Mouse (Mus musculus): ENCODE results near the gene Dynll1. TPM values are rescaled to one million over a fixed set of nuclear protein-coding genes. Genes with fewer than 3 reads are reported as not detected.

The Dynll1 gene
- polyA plus RNA-seq (2017; shearing (Covaris generic)), result 707 TPM

GRCm38 (mm10) chr5:115300792-115301614 is at the start of gene Dynll1:
Gene Dynll1 (minus strand): TSS chr5:115300999.

GRCm38 (mm10) chr5:115348546-115349224 is 47.9 kb upstream of the Dynll1 start, which contains the start of gene Cox6a1:
Gene Cox6a1 (minus strand): TSS chr5:115348981.

GRCm38 (mm10) chr5:115340577-115341313 is 39.9 kb upstream of the Dynll1 start, which contains the start of the genes Gatc and Triap1:
Gene Gatc (minus strand): TSS chr5:115341178.
Gene Triap1 (plus strand): TSS chr5:115341225.

DNA sequence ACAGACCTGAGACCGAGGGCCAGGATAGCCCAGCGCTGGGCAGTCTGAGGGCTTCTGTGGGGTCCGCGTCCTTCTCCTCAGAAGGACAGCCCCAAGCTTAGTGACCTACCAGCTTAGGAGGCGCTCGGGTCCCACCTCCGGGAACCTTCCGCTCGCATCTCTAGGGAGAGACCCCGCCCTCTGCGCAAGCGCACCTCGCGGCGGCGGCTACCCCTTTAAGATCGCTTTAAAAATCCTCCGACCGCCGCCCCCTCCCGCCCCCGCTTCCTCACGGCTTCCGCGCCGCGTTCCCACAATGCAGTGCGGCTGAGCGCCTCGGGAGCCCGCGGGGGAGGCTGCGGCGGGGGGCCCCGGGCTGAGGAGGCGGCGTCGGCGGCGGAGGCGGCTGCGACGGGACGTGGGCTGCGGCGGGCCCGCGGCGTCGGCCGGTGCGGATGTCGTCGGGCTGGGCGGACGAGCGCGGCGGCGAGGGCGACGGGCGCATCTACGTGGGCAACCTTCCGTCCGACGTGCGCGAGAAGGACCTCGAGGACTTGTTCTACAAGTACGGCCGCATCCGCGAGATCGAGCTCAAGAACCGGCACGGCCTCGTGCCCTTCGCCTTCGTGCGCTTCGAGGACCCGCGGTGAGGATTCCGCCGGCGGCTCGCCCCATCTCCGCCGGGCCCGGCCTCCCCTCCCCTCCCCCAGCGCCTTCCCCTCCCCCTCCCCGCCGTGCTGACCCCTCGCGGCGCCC is 26.2 kb upstream of the Dynll1 start, which contains the start of gene Srsf9:
TSS of gene Srsf9 (plus strand) at position 303 of the 735 bp plus-strand sequence.

DNA sequence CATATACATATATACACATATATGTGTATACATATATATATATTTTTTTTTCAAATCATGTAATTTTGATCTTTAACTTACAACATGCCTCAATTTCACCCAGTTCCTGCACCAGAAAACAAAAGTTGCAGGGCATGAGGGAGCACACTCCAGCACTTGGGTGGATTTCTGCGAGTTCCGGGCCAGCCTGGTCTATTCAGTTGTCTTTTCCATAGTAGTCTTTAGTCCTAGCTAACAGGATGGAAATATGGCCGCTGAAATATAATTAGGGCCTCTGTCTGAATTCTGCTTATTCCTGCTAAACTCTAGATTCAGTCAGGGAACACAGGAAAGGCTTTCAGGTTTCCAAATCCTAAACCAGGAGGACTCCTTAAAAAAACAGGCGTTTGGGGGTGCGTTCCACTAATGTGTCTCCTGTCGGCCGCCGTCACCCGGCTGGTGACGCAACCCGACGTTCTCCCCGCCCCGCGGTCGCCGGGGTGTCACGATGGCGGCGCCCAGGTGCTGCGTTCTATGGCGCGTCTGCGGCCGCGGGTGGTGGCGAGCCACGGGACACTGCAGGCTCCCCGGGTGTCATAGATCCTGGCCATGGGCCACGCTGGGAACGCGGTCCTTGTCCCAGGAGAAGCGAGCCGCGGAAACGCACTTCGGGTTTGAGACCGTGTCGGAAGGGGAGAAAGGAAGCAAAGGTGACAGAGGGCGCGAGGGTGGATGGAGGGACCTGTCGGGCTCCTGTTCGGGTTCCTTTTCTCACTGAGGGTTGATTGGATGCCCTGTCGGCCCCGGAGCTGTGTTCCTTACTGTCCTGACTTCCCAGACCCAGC is 21.4 kb downstream of the Dynll1 start, which contains the start of gene Coq5:
TSS of gene Coq5 (plus strand) at position 441 of the 824 bp plus-strand sequence.

DNA sequence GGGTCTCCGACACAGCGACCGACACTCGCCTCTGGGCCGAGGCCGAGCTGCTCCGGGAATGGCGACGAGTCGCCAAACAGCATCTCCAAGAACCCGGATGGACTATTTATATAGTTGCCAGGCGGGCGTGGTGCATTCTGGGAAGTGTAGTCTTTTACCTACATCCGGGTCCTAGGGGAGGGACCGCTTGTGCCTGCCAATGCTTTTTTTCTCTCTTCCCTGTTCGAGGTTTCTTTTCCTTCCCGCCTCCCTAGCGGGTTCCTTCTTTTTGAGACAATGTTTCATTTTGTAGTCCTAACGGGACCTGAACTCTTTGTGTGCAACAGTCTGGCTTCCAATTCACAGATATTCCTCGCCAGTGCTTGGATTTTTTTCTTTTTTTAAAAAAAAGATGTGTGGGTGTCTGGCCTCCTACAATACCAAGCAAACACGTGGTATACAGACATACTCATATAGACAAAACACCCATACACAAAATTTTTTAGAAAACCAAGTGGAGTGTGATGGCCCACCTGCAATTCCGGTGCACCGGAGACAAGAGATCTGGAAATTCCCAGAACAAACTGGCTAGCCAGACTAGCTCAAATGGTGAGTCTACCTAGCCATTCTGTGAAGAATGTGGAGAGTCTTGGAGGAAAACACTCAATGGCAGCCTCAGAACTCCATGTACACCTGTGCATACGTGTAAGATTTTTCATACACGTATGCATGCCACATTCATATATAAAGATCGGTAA is 27.8 kb downstream of the Dynll1 start, which contains the start of gene Rnf10:
TSS of gene Rnf10 (minus strand) at position 87 of the 737 bp plus-strand sequence.

Other genes with a start within 250 kb of the Dynll1 start
- gene Gm10401, start 202.7 kb downstream of the Dynll1 start, polyA plus RNA-seq (2017; shearing (Covaris generic)), result 1.5 TPM
- gene Acads, start 181.7 kb downstream of the Dynll1 start, polyA plus RNA-seq (2017; shearing (Covaris generic)), result 40.4 TPM
- 43.7 TPM for gene Unc119b, start 166.0 kb downstream of the Dynll1 start, polyA plus RNA-seq (2017; shearing (Covaris generic))
- 66.1 TPM for gene Mlec, start 142.8 kb downstream of the Dynll1 start, polyA plus RNA-seq (2017; shearing (Covaris generic))
- not detected for gene Cabp1, start 106.6 kb downstream of the Dynll1 start, polyA plus RNA-seq (2017; shearing (Covaris generic))
- gene Pop5, start 65.2 kb downstream of the Dynll1 start, polyA plus RNA-seq (2017; shearing (Covaris generic)), result 114 TPM
- 24.5 TPM for gene Rnf10, start 28.1 kb downstream of the Dynll1 start, polyA plus RNA-seq (2017; shearing (Covaris generic))
- 43.9 TPM for gene Coq5, start 21.3 kb downstream of the Dynll1 start, polyA plus RNA-seq (2017; shearing (Covaris generic))
- gene Srsf9, start 26.2 kb upstream of the Dynll1 start, polyA plus RNA-seq (2017; shearing (Covaris generic)), result 13.3 TPM
- gene Gatc, start 40.2 kb upstream of the Dynll1 start, polyA plus RNA-seq (2017; shearing (Covaris generic)), result 19.3 TPM
- 58.1 TPM for gene Triap1, start 40.2 kb upstream of the Dynll1 start, polyA plus RNA-seq (2017; shearing (Covaris generic))
- 558 TPM for gene Cox6a1, start 48.0 kb upstream of the Dynll1 start, polyA plus RNA-seq (2017; shearing (Covaris generic))
- not detected for gene Msi1, start 128.6 kb upstream of the Dynll1 start, polyA plus RNA-seq (2017; shearing (Covaris generic))
- not detected for gene Pla2g1b, start 165.3 kb upstream of the Dynll1 start, polyA plus RNA-seq (2017; shearing (Covaris generic))
- 21.8 TPM for gene Sirt4, start 183.7 kb upstream of the Dynll1 start, polyA plus RNA-seq (2017; shearing (Covaris generic))
- gene Pxn, start 205.7 kb upstream of the Dynll1 start, polyA plus RNA-seq (2017; shearing (Covaris generic)), result 61.9 TPM

Data from activated CD4-positive, CD25-positive, alpha-beta regulatory T cell, adult 9 weeks (primary cell).